Mouse (Mus musculus) mouse trophoblast stem cell (cell line): ENCODE data around the gene Unkl.

Experiments used
- in situ Hi-C, 2 experiments: fragments of 300-500 bp; cut with MseI, MboI; formaldehyde crosslinking; loops; 2 replicates in 1 of 2; 3 replicates in 1 of 2; pipeline ENCODE4 v1.15.1; 2025

Gene Unkl

GRCm38 (mm10) chr17:25255110-25255509 lies 66.9 kb downstream of the Unkl start:
- in situ Hi-C loops = no loop called here

- in situ Hi-C loops = no loop called here
Measured at GRCm38 (mm10) chr17:25256140-25256754, 68.0 kb downstream of the Unkl start, which contains the start of gene Baiap3. Baiap3 (minus strand) TSS chr17:25256364.

- in situ Hi-C loops = no loop called here
Measured at GRCm38 (mm10) chr17:25257804-25258261, 69.6 kb downstream of the Unkl start.

GRCm38 (mm10) chr17:25264453-25264852 lies 76.3 kb downstream of the Unkl start:
- in situ Hi-C loops = no loop called here

- in situ Hi-C loops = no loop called here
Measured at GRCm38 (mm10) chr17:25270795-25271335, 82.7 kb downstream of the Unkl start.

GRCm38 (mm10) chr17:25272326-25272725 lies 84.1 kb downstream of the Unkl start:
- in situ Hi-C loops = no loop called here

- in situ Hi-C loops = no loop called here
Measured at GRCm38 (mm10) chr17:25272951-25273705, 84.9 kb downstream of the Unkl start.

- in situ Hi-C loops = no loop called here
Measured at GRCm38 (mm10) chr17:25273706-25274501, 85.7 kb downstream of the Unkl start.

GRCm38 (mm10) chr17:25274571-25275346 lies 86.6 kb downstream of the Unkl start, which contains the start of gene Ube2i:
Ube2i (minus strand) TSS chr17:25274622.
- in situ Hi-C loops = no loop called here

- in situ Hi-C loops = no loop called here
Measured at GRCm38 (mm10) chr17:25275833-25276232, 87.6 kb downstream of the Unkl start.

- in situ Hi-C loops = no loop called here
Measured at GRCm38 (mm10) chr17:25282133-25282532, 93.9 kb downstream of the Unkl start.
